Mouse (Mus musculus): ENCODE data around the gene Gm21958. TPM values are rescaled to one million over a fixed set of nuclear protein-coding genes. Genes with fewer than 3 reads are reported as not detected.
A peak's percentile ranks its signal among the peaks of the same experiment; 100 is the strongest.
"Not testable (repeated sequence)": the region's sequence is repeated elsewhere in the genome, so short reads cannot be mapped to it uniquely, and the experiment has no call there.

Gm21958 gene
- polyA plus RNA-seq, 1 experiment from 2014 or later: 0.93 TPM

DNA sequence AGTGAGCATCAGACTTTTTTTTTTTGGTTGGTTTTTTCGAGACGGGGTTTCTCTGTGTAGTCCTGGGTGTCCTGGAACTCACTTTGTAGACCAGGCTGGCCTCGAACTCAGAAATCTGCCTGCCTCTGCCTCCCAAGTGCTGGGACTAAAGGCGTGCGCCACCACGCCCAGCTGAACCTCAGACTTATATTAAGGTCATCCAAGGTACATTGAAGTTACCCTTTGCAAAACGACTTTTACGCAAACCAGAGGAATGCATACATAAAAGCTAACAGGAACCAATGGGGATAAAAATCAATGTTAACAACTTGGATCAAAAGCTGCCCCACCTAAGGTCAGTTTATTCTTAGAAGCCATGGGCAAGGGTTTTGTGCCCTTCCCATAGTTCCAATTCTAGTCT lies 10.0 kb downstream of the Gm21958 start:
- not testable (repeated sequence) for H3K27me3 ChIP-seq (ENCODE audit: insufficient read depth, poor library complexity, severe bottlenecking); H3K9me3 ChIP-seq; H3K27ac ChIP-seq; DNase-seq (ENCODE audit: low spot score); H3K4me1 ChIP-seq (replicated peaks); H3K4me3 ChIP-seq
- WGBS: 96% methylated on average over 8 of the region's 8 CpGs
- H3K36me3 ChIP-seq: peaks cover 96% of the 10 kb centered on the region

GRCm38 (mm10) chr3:54699759-54700301 lies 14.3 kb downstream of the Gm21958 start:
- WGBS: 93% methylated on average over 5 of the region's 5 CpGs
- Histone ChIP-seq H3K4me3 (no peak overlapping the region), H3K36me3 (peaks cover 98% of the 10 kb centered on the region), H3K9me3 (no peaks in the 10 kb centered on the region), H3K27ac (no peak overlapping the region), H3K4me1 (replicated peaks) (no peaks in the 10 kb centered on the region), H3K27me3 (ENCODE audit: insufficient read depth, poor library complexity, severe bottlenecking) (no peaks in the 10 kb centered on the region)
- no peak for DNase-seq (ENCODE audit: low spot score)

- under 1% methylated on average over 8 of the region's 8 CpGs for WGBS
Observed at GRCm38 (mm10) chr3:54693056-54693415, 21.1 kb downstream of the Gm21958 start.

GRCm38 (mm10) chr3:54692202-54693055 lies 21.7 kb downstream of the Gm21958 start, which contains the start of gene Supt20:
Gene Supt20, plus strand, starts transcription at chr3:54692807.
- no peaks in the 10 kb centered on the region for H3K9me3 ChIP-seq
- no peaks in the 10 kb centered on the region; the same call in 1 of the 2 replicates for H3K4me1 ChIP-seq (replicated peaks)
- DNase-seq (ENCODE audit: low spot score): peak; percentile 95
- 2% methylated on average over 65 of the region's 65 CpGs for WGBS
- peak within 1 kb of the TSS; percentile 92 for H3K27ac ChIP-seq
- H3K27me3 ChIP-seq (ENCODE audit: insufficient read depth, poor library complexity, severe bottlenecking): no peaks in the 10 kb centered on the region
- H3K4me3 ChIP-seq: peak within 1 kb of the TSS; percentile 77
- peaks cover 28% of the 10 kb centered on the region for H3K36me3 ChIP-seq

More at GRCm38 (mm10) chr3:54693056-54693415, 21.1 kb downstream of the Gm21958 start:
- no peak for DNase-seq (ENCODE audit: low spot score)
- H3K4me3 ChIP-seq: peak overlapping the region; percentile 77
- H3K27ac ChIP-seq: peak overlapping the region; percentile 92
- peaks cover 34% of the 10 kb centered on the region for H3K36me3 ChIP-seq
- no peaks in the 10 kb centered on the region; the same call in 1 of the 2 replicates for H3K4me1 ChIP-seq (replicated peaks)
- H3K27me3 ChIP-seq (ENCODE audit: insufficient read depth, poor library complexity, severe bottlenecking): no peaks in the 10 kb centered on the region
- H3K9me3 ChIP-seq: no peaks in the 10 kb centered on the region

GRCm38 (mm10) chr3:54689091-54689490 lies 25.1 kb downstream of the Gm21958 start:
- no peak for DNase-seq (ENCODE audit: low spot score)
- WGBS: 63% methylated on average over 2 of the region's 2 CpGs
- Histone ChIP-seq H3K27ac (no peak overlapping the region), H3K4me3 (no peak overlapping the region), H3K4me1 (replicated peaks) (no peaks in the 10 kb centered on the region; the same call in 1 of the 2 replicates), H3K36me3 (no peaks in the 10 kb centered on the region), H3K9me3 (no peaks in the 10 kb centered on the region), H3K27me3 (ENCODE audit: insufficient read depth, poor library complexity, severe bottlenecking) (no peaks in the 10 kb centered on the region)

- no peak overlapping the region for H3K27ac ChIP-seq
- no peaks in the 10 kb centered on the region for H3K36me3 ChIP-seq
- 81% methylated on average over 2 of the region's 2 CpGs for WGBS
- no peak for DNase-seq (ENCODE audit: low spot score)
- H3K27me3 ChIP-seq (ENCODE audit: insufficient read depth, poor library complexity, severe bottlenecking): no peaks in the 10 kb centered on the region
- no peaks in the 10 kb centered on the region; the same call in 1 of the 2 replicates for H3K4me1 ChIP-seq (replicated peaks)
- H3K4me3 ChIP-seq: no peak overlapping the region
- no peaks in the 10 kb centered on the region for H3K9me3 ChIP-seq
Observed at GRCm38 (mm10) chr3:54687245-54687644, 26.9 kb downstream of the Gm21958 start.

GRCm38 (mm10) chr3:54685202-54685601 lies 29.0 kb downstream of the Gm21958 start:
- Histone ChIP-seq H3K4me1 (replicated peaks) (no peaks in the 10 kb centered on the region), H3K27ac (no peak overlapping the region), H3K4me3 (no peak overlapping the region), H3K9me3 (no peaks in the 10 kb centered on the region), H3K27me3 (ENCODE audit: insufficient read depth, poor library complexity, severe bottlenecking) (no peaks in the 10 kb centered on the region), H3K36me3 (no peaks in the 10 kb centered on the region)
- 90% methylated on average over 3 of the region's 3 CpGs for WGBS
- DNase-seq (ENCODE audit: low spot score): no peak

GRCm38 (mm10) chr3:54681310-54682204 lies 32.6 kb downstream of the Gm21958 start:
- H3K36me3 ChIP-seq: no peaks in the 10 kb centered on the region
- no peak overlapping the region for H3K4me3 ChIP-seq
- WGBS: 82% methylated on average over 6 of the region's 6 CpGs
- H3K4me1 ChIP-seq (replicated peaks): no peaks in the 10 kb centered on the region
- no peak for DNase-seq (ENCODE audit: low spot score)
- no peaks in the 10 kb centered on the region for H3K27me3 ChIP-seq (ENCODE audit: insufficient read depth, poor library complexity, severe bottlenecking)
- no peaks in the 10 kb centered on the region for H3K9me3 ChIP-seq
- no peak overlapping the region for H3K27ac ChIP-seq

- Histone ChIP-seq H3K4me3 (no peak overlapping the region), H3K27me3 (ENCODE audit: insufficient read depth, poor library complexity, severe bottlenecking) (no peaks in the 10 kb centered on the region), H3K36me3 (no peaks in the 10 kb centered on the region), H3K27ac (no peak overlapping the region), H3K4me1 (replicated peaks) (no peaks in the 10 kb centered on the region), H3K9me3 (no peaks in the 10 kb centered on the region)
- 90% methylated on average over 2 of the region's 2 CpGs for WGBS
- no peak for DNase-seq (ENCODE audit: low spot score)
Observed at GRCm38 (mm10) chr3:54676818-54677217, 37.3 kb downstream of the Gm21958 start.

- Histone ChIP-seq H3K36me3 (no peaks in the 10 kb centered on the region), H3K27ac (no peak overlapping the region), H3K9me3 (no peaks in the 10 kb centered on the region), H3K27me3 (ENCODE audit: insufficient read depth, poor library complexity, severe bottlenecking) (no peaks in the 10 kb centered on the region), H3K4me1 (replicated peaks) (no peaks in the 10 kb centered on the region), H3K4me3 (no peak overlapping the region)
- 75% methylated on average over 13 of the region's 13 CpGs for WGBS
- peak; percentile 24 for DNase-seq (ENCODE audit: low spot score)
Observed at GRCm38 (mm10) chr3:54672557-54673529, 41.3 kb downstream of the Gm21958 start.

GRCm38 (mm10) chr3:54672111-54672510 lies 42.0 kb downstream of the Gm21958 start:
- H3K9me3 ChIP-seq: no peaks in the 10 kb centered on the region
- no peak for DNase-seq (ENCODE audit: low spot score)
- 84% methylated on average over 3 of the region's 3 CpGs for whole genome bisulfite sequencing
- H3K27me3 ChIP-seq (ENCODE audit: insufficient read depth, poor library complexity, severe bottlenecking): no peaks in the 10 kb centered on the region
- H3K36me3 ChIP-seq: no peaks in the 10 kb centered on the region
- H3K4me1 ChIP-seq (replicated peaks): no peaks in the 10 kb centered on the region
- no peak overlapping the region for H3K4me3 ChIP-seq
- H3K27ac ChIP-seq: no peak overlapping the region

DNA sequence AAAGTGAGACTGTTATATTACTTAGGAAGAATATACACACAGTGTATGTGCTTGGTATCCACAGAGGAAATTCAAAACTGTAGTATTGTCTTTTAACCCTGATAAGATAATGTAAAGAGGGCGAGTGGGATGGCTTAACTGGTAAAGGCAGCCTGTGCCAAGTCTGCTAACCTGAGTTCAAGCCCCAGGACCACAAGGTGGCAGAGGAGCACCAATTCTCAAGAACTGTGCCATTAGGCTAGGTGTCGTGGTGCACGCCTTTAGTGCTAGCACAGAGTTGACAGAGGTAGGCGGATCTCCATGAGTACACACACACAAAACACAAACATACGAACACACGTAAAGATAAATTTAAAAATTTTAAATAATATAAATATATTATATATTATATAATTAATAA lies 44.6 kb downstream of the Gm21958 start:
- Histone ChIP-seq H3K36me3 (no peaks in the 10 kb centered on the region), H3K27me3 (ENCODE audit: insufficient read depth, poor library complexity, severe bottlenecking) (no peaks in the 10 kb centered on the region)
- 84% methylated on average over 6 of the region's 6 CpGs for WGBS

More for the DNA sequence above, 44.6 kb downstream of the Gm21958 start:
- Histone ChIP-seq H3K9me3 (no peaks in the 10 kb centered on the region), H3K27ac (no peak overlapping the region), H3K4me1 (replicated peaks) (no peaks in the 10 kb centered on the region), H3K4me3 (no peak overlapping the region)
- DNase-seq (ENCODE audit: low spot score): no peak

Data from hindbrain, embryonic 10.5 days (tissue).